Comparison of ENCODE assay signal across 10 mouse cellular contexts in the genomic region with DNA sequence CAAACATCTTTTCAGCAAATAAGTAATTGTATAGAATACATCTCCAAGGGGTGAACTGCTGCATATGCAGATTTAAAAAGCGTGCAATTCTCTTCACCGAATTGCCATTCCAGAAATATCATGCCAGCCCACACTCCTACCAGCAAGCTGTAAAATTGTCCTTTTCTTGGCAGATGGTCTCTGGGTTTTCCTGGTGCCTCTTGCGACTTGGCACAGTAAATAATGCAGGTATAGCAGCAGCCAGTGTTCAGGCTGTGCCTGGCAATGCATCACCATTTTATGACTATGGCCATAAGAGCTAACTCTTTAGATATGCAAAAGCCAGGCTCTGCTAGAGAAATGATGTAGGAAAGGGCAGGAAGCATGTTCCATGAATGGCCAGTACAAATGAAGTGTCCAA.
DNase-seq lines count a peak whose midpoint lies in the region.
"Had no signal": no experiment of that assay in that cellular context is flagged by ENCODE, and none has a peak within 500 bp of the region (broad histone marks: within the 10 kb centered on the region; RNA-seq: fewer than 3 reads in every experiment).

No protein-coding gene starts in this region.

- DNase-seq in cerebellum, postnatal 10 days, result peak; percentile 54 to 55
- DNase-seq in cerebellum, adult 18-20 months, result no peak
- peak; percentile 70 to 76 for DNase-seq in right cerebral cortex, adult 2 months (ENCODE audit: low spot score in 2 of 2)
- DNase-seq in right cerebral cortex, postnatal 14 days, result no peak
- DNase-seq in left cerebral cortex, adult 18-20 months (ENCODE audit: low spot score in 2 of 2), result peak; percentile 43 to 76
- no peak for DNase-seq in yolk sac, embryonic 10.5 days (ENCODE audit: low spot score)
- DNase-seq in c-Kit-positive CD71-positive TER-119-positive erythroid progenitor cells, embryonic 14.5 days (ENCODE audit: low spot score), result no peak
- DNase-seq in gastrocnemius, postnatal 10 days, result no peak
- DNase-seq: adrenal gland, adult 2 months; B cell, adult 2 months had no signal

Comparison
In these comparisons a context has a peak if more than half of its experiments do, and no peak if none do; other contexts are left out.
1. DNase-seq: peak in cerebellum, postnatal 10 days (2 of 2), right cerebral cortex, adult 2 months (2 of 2) and left cerebral cortex, adult 18-20 months (2 of 2); none in cerebellum, adult 18-20 months (0 of 2), right cerebral cortex, postnatal 14 days (single experiment), yolk sac, embryonic 10.5 days (single experiment), c-Kit-positive CD71-positive TER-119-positive erythroid progenitor cells, embryonic 14.5 days (single experiment) and gastrocnemius, postnatal 10 days (single experiment).